Mouse (Mus musculus) liver, postnatal 0 days (tissue): ENCODE measurements around the gene Fhdc1.

Source experiments
- CTCF ChIP-seq: sonication (generic); IDR thresholded peaks from 2 replicates; pipeline ENCODE4 v1.5.1; 2016; ENCODE audit warnings: antibody characterized with exemption, low read depth
- EP300 ChIP-seq: IDR thresholded peaks from 2 replicates; pipeline ENCODE4 v1.6.1; 2016; ENCODE audit warnings: antibody characterized with exemption, low read depth, mild to moderate bottlenecking

- TF ChIP-seq CTCF (no peak), EP300 (no peak)
Observed at GRCm38 (mm10) chr3:84439431-84440210, 40.6 kb downstream of the Fhdc1 start.
